In genomic region chr15:86478685-86479502, GRCm38 (mm10) we compare ENCODE assay signal across 11 mouse cellular contexts.
DNase-seq lines count a peak whose midpoint lies in the region; ATAC-seq lines count a peak whose summit lies in the region.
"Had no signal": no experiment of that assay in that cellular context is flagged by ENCODE, and none has a peak within 500 bp of the region (broad histone marks: within the 10 kb centered on the region; RNA-seq: fewer than 3 reads in every experiment).

No protein-coding gene starts in this region.

- H3K27me3 ChIP-seq in embryonic facial prominence, embryonic 11.5 days (ENCODE audit: control insufficient read depth, insufficient read depth, low read length) = no peaks in the 10 kb centered on the region
- no peaks in the 10 kb centered on the region for H3K27me3 ChIP-seq in hindbrain, embryonic 14.5 days (ENCODE audit: control insufficient read depth, insufficient read depth, low read length)
- H3K27me3 ChIP-seq in neural tube, embryonic 12.5 days (replicated peaks) = 0 out of 2 replicates have a peak, but pooled peaks cover 2% of the 10 kb centered on the region

- no peak overlapping the region for H3K4me3 ChIP-seq in embryonic facial prominence, embryonic 11.5 days (ENCODE audit: low read depth, low read length)
- no peak overlapping the region for H3K4me3 ChIP-seq in hindbrain, embryonic 14.5 days (replicated peaks; ENCODE audit: low read length)
- H3K4me3 ChIP-seq in neural tube, embryonic 12.5 days = no peak overlapping the region

- 0 out of 2 replicates have a peak overlapping the region, but pooled peaks have one; percentile 6 for H3K9ac ChIP-seq in embryonic facial prominence, embryonic 11.5 days (replicated peaks; ENCODE audit: low read length)
- no peak overlapping the region for H3K9ac ChIP-seq in hindbrain, embryonic 14.5 days
- no peak overlapping the region for H3K9ac ChIP-seq in neural tube, embryonic 12.5 days

- 0 out of 2 replicates have a peak, but pooled peaks have one; percentile 46 for ATAC-seq in embryonic facial prominence, embryonic 11.5 days (replicated peaks; ENCODE audit: insufficient number of reproducible peaks, low FRiP score, low TSS enrichment, low read depth)
- peak; percentile 42; the same call in 1 of the 2 replicates for ATAC-seq in hindbrain, embryonic 14.5 days (ENCODE audit: low FRiP score)
- no peak for ATAC-seq in neural tube, embryonic 12.5 days (ENCODE audit: low FRiP score, low read depth)

- H3K4me1 ChIP-seq in embryonic facial prominence, embryonic 11.5 days (ENCODE audit: control insufficient read depth, insufficient read depth, low read length) = peaks cover 12% of the 10 kb centered on the region
- peaks cover 25% of the 10 kb centered on the region for H3K4me1 ChIP-seq in hindbrain, embryonic 14.5 days (replicated peaks; ENCODE audit: control insufficient read depth, insufficient read depth, low read length)
- H3K4me1 ChIP-seq in neural tube, embryonic 12.5 days = peaks cover 32% of the 10 kb centered on the region

- no peaks in the 10 kb centered on the region for H3K36me3 ChIP-seq in embryonic facial prominence, embryonic 11.5 days (replicated peaks; ENCODE audit: control insufficient read depth, insufficient read depth, low read depth, low read length)
- H3K36me3 ChIP-seq in hindbrain, embryonic 14.5 days (replicated peaks; ENCODE audit: control insufficient read depth, insufficient read depth) = no peaks in the 10 kb centered on the region
- H3K36me3 ChIP-seq in neural tube, embryonic 12.5 days = no peaks in the 10 kb centered on the region

- H3K4me2 ChIP-seq in embryonic facial prominence, embryonic 11.5 days (ENCODE audit: low read depth, low read length) = no peak overlapping the region
- H3K4me2 ChIP-seq in hindbrain, embryonic 14.5 days (replicated peaks) = no peak overlapping the region
- H3K4me2 ChIP-seq in neural tube, embryonic 12.5 days (replicated peaks) = no peak overlapping the region

- H3K27ac ChIP-seq in embryonic facial prominence, embryonic 11.5 days (replicated peaks; ENCODE audit: low read depth, low read length) = no peak overlapping the region
- H3K27ac ChIP-seq in hindbrain, embryonic 14.5 days = no peak overlapping the region
- H3K27ac ChIP-seq in neural tube, embryonic 12.5 days = 0 out of 2 replicates have a peak overlapping the region, but pooled peaks have one; percentile 12

- DNase-seq in heart, adult 18-20 months = peak; percentile 44 to 45
- no peak for DNase-seq in heart, postnatal 25 days (ENCODE audit: low spot score)
- peak; percentile 53 for DNase-seq in embryonic facial prominence, embryonic 11.5 days (ENCODE audit: low spot score)
- DNase-seq in hindbrain, embryonic 14.5 days (ENCODE audit: low spot score) = no peak
- DNase-seq in kidney, adult 8-10 months = no peak
- no peak for DNase-seq in gastrocnemius, postnatal 36 days
- no peak for DNase-seq in left cerebral cortex, adult 9 months (ENCODE audit: low spot score in 2 of 2)
- DNase-seq: kidney, postnatal 14 days; thymus, postnatal 36 days had no signal

- H3K9me3 ChIP-seq in embryonic facial prominence, embryonic 11.5 days (replicated peaks; ENCODE audit: control insufficient read depth, low read length) = no peaks in the 10 kb centered on the region
- H3K9me3 ChIP-seq in hindbrain, embryonic 14.5 days (ENCODE audit: control insufficient read depth, low read length) = no peaks in the 10 kb centered on the region
- H3K9me3 ChIP-seq in neural tube, embryonic 12.5 days = no peaks in the 10 kb centered on the region
- H3K9me3 ChIP-seq: G1E had no signal

- intact Hi-C loops in heart, postnatal 25 days (cut with DNase I) = no loop called here
- intact Hi-C loops in gastrocnemius, postnatal 36 days (cut with DNase I) = no loop called here

- WGBS in embryonic facial prominence, embryonic 11.5 days = 50% methylated on average over 13 of the region's 13 CpGs
- WGBS in hindbrain, embryonic 14.5 days = 56% methylated on average over 13 of the region's 13 CpGs
- WGBS in neural tube, embryonic 12.5 days = 67% methylated on average over 13 of the region's 13 CpGs

Comparison
In these comparisons a context has a peak if more than half of its experiments do, and no peak if none do; other contexts are left out.
1. DNase-seq: peak in heart, adult 18-20 months (2 of 2) and embryonic facial prominence, embryonic 11.5 days (single experiment); none in heart, postnatal 25 days (single experiment), hindbrain, embryonic 14.5 days (single experiment), kidney, adult 8-10 months (0 of 2), gastrocnemius, postnatal 36 days (0 of 2) and left cerebral cortex, adult 9 months (0 of 2).